Mouse (Mus musculus) hindbrain, embryonic 11.5 days (tissue): Measurements from ENCODE around the gene Srsf1. TPM values are rescaled to one million over a fixed set of nuclear protein-coding genes. Genes with fewer than 3 reads are reported as not detected.
"Not testable (repeated sequence)": the region's sequence is repeated elsewhere in the genome, so short reads cannot be mapped to it uniquely, and the experiment has no call there.

ENCODE experiments used
- ATAC-seq: fragments of 200-750 bp; cut with Nextera tagmentation; 2 replicates; pipeline ENCODE4 v1.8.0; 2017; ENCODE audit warnings: mild to moderate bottlenecking, moderate TSS enrichment, moderate library complexity; ENCODE audit not compliant: low FRiP score
- DNase-seq: peaks from one replicate; pipeline ENCODE4 v3.0.0-alpha.2; 2015; ENCODE audit warnings: low spot score
- H3K27ac ChIP-seq: fragments of 300-500 bp; sonication (generic); 2 replicates; pipeline ENCODE4 v1.5.1; 2014; ENCODE audit warnings: mild to moderate bottlenecking, low read depth, low read length
- H3K27me3 ChIP-seq: fragments of 300-500 bp; sonication (generic); 2 replicates; pipeline ENCODE4 v1.6.1; 2014; ENCODE audit warnings: mild to moderate bottlenecking, low read length, moderate library complexity, mixed read lengths; ENCODE audit not compliant: control insufficient read depth, insufficient read depth
- H3K36me3 ChIP-seq: fragments of 300-500 bp; sonication (generic); 2 replicates; pipeline ENCODE4 v1.6.1; 2014; ENCODE audit warnings: mild to moderate bottlenecking, low read length, moderate library complexity, mixed read lengths; ENCODE audit not compliant: control insufficient read depth, insufficient read depth
- H3K4me1 ChIP-seq: fragments of 300-500 bp; sonication (generic); replicated peaks from 2 replicates; pipeline ENCODE4 v1.6.1; 2014; ENCODE audit warnings: low read length, mixed read lengths; ENCODE audit not compliant: control insufficient read depth, insufficient read depth
- H3K4me2 ChIP-seq: fragments of 300-500 bp; sonication (generic); replicated peaks from 2 replicates; pipeline ENCODE4 v1.6.1; 2014; ENCODE audit warnings: mild to moderate bottlenecking, low read depth, low read length
- H3K4me3 ChIP-seq: fragments of 300-500 bp; sonication (generic); 2 replicates; pipeline ENCODE4 v1.5.1; 2014; ENCODE audit warnings: low read depth, low read length
- H3K9ac ChIP-seq: fragments of 300-500 bp; sonication (generic); 2 replicates; pipeline ENCODE4 v1.6.1; 2014; ENCODE audit warnings: low read depth, low read length
- H3K9me3 ChIP-seq: fragments of 300-500 bp; sonication (generic); 2 replicates; pipeline ENCODE4 v1.6.1; 2016; ENCODE audit warnings: low read length; ENCODE audit not compliant: control insufficient read depth
- whole genome bisulfite sequencing: fragments of 180-500 bp; shearing (Covaris S2); extraction: QIAGEN DNeasy Blood & Tissue Kit; methylation state at CpG from one replicate; pipeline ENCODE4 v1.1.7; 2014; 5-methylcytosine and 5-hydroxymethylcytosine counted together
- polyA plus RNA-seq: library from polyadenylated mRNA; unstranded; fragments of >200 nt; fragmentation: Nextera tagmentation; extraction: Ambion mirVana; gene quantifications from 2 replicates; pipeline ENCODE4 v1.2.1, GENCODE M21; 2014

The Srsf1 gene
- polyA plus RNA-seq, 1 experiment from 2014 or later, result 493 TPM

GRCm38 (mm10) chr11:88031753-88032152 lies 15.4 kb upstream of the Srsf1 start:
- WGBS, result 95% methylated on average over 5 of the region's 5 CpGs
- Histone ChIP-seq H3K9ac (no peak overlapping the region), H3K36me3 (no peaks in the 10 kb centered on the region), H3K27me3 (no peaks in the 10 kb centered on the region), H3K4me2 (no peak overlapping the region), H3K27ac (no peak overlapping the region), H3K4me1 (peaks cover 5% of the 10 kb centered on the region; the same call in 1 of the 2 replicates), H3K4me3 (no peak overlapping the region), H3K9me3 (no peaks in the 10 kb centered on the region)
- ATAC-seq (no peak), DNase-seq (no peak)

- H3K4me1 ChIP-seq, result no peaks in the 10 kb centered on the region
- ATAC-seq (no peak), DNase-seq (no peak)
- H3K4me2 ChIP-seq, result no peak overlapping the region
- H3K27me3 ChIP-seq, result no peaks in the 10 kb centered on the region
- H3K9me3 ChIP-seq, result no peaks in the 10 kb centered on the region
- no peak overlapping the region for H3K4me3 ChIP-seq
- WGBS, result 61% methylated on average over 7 of the region's 7 CpGs
- no peak overlapping the region for H3K27ac ChIP-seq
- H3K36me3 ChIP-seq, result no peaks in the 10 kb centered on the region
- no peak overlapping the region for H3K9ac ChIP-seq
These were observed 11.2 kb upstream of the Srsf1 start for GRCm38 (mm10) chr11:88035970-88036369.

DNA sequence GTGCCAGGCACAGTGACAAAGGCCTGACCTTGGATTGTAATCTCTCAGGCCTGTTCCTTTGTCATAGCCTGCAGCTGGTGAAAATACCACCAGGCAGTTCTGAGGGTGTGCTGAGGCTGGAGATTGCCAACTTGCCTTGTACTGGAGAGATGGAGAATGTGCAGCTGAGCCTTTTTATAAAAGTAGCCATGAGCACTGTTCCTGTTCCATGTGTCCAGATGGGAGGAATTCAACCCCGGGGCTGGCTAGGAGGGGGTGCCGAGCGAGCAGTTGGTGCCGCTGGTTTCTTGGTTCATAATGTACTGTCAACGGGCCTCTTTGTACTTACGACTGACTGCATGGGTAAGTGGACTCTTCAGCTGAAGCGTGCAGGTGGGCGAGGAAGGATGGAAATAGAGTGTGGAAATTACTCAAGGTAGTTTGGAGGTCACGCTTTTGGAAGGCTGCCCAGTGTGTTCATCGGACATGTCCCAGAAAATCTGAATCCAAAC lies 10.4 kb upstream of the Srsf1 start:
- DNase-seq (no peak), ATAC-seq (no peak)
- Histone ChIP-seq H3K36me3 (no peaks in the 10 kb centered on the region), H3K4me3 (no peak overlapping the region), H3K9me3 (no peaks in the 10 kb centered on the region), H3K9ac (no peak overlapping the region), H3K4me2 (no peak overlapping the region), H3K27ac (no peak overlapping the region), H3K4me1 (no peaks in the 10 kb centered on the region), H3K27me3 (no peaks in the 10 kb centered on the region)
- WGBS, result 92% methylated on average over 10 of the region's 10 CpGs

- Histone ChIP-seq H3K9me3 (no peaks in the 10 kb centered on the region), H3K4me2 (no peak overlapping the region), H3K27ac (no peak overlapping the region), H3K36me3 (no peaks in the 10 kb centered on the region), H3K27me3 (no peaks in the 10 kb centered on the region), H3K9ac (no peak overlapping the region), H3K4me1 (no peaks in the 10 kb centered on the region), H3K4me3 (no peak overlapping the region)
- DNase-seq, result no peak
- no peak for ATAC-seq
- 81% methylated on average over 3 of the region's 3 CpGs for WGBS
These were observed 9.8 kb upstream of the Srsf1 start for GRCm38 (mm10) chr11:88037386-88037785.

DNA sequence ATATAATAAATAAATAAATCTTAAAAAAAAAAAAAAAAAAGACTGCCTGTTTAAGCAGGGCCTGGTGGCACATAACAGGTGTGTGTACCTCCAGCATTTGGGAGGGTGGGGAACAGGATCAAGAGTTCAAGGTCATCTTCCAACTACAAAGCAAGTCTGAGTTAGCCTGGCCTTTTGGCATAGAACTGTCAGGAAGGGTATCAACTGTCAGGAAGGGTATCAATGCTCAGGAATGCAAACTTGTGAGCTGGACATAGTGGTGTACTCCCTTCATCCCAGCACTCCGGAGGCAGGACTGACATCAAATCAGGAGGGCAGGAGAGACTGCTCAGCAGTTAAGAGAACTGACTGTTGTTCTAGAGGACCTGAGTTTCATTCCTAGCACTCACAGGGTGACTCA lies 8.1 kb upstream of the Srsf1 start:
- DNase-seq (no peak), ATAC-seq (no peak)
- no peaks in the 10 kb centered on the region for H3K9me3 ChIP-seq
- 96% methylated on average over 1 of the region's 1 CpGs for WGBS
- H3K4me3 ChIP-seq, result no peak overlapping the region
- no peaks in the 10 kb centered on the region for H3K36me3 ChIP-seq
- no peak overlapping the region for H3K4me2 ChIP-seq
- no peaks in the 10 kb centered on the region for H3K27me3 ChIP-seq
- H3K9ac ChIP-seq, result no peak overlapping the region
- no peak overlapping the region for H3K27ac ChIP-seq
- H3K4me1 ChIP-seq, result no peaks in the 10 kb centered on the region

- H3K4me2 ChIP-seq, result no peak overlapping the region
- H3K27ac ChIP-seq, result no peak overlapping the region
- H3K36me3 ChIP-seq, result peaks cover under 1% of the 10 kb centered on the region; the same call in 1 of the 2 replicates
- no peak overlapping the region for H3K9ac ChIP-seq
- ATAC-seq, result no peak
- DNase-seq, result no peak
- H3K9me3 ChIP-seq, result no peaks in the 10 kb centered on the region
- no peak overlapping the region for H3K4me3 ChIP-seq
- no peaks in the 10 kb centered on the region for H3K27me3 ChIP-seq
- H3K4me1 ChIP-seq, result no peaks in the 10 kb centered on the region
These were observed 2.9 kb upstream of the Srsf1 start for GRCm38 (mm10) chr11:88044314-88044713.

DNA sequence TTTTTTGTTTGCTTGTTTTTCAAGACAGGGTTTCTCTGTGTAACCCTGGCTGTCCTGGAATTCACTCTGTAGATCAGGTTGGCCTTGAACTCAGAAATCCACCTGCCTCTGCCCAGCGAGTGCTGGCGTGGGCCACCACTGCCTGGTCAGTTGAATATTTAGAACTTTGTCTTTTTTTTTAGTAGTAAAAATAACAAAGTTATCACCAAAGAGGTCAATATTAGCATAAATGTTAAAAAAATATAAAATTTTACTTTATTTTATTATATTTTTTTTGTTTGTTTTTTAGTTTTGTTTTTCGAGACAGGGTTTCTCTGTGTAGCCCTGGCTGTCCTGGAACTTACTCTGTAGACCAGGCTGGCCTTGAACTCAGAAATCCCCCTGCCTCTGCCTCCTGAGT lies 2.0 kb upstream of the Srsf1 start:
- 93% methylated on average over 3 of the region's 3 CpGs for WGBS
- not testable (repeated sequence) for DNase-seq, H3K4me3 ChIP-seq

GRCm38 (mm10) chr11:88045878-88046277 lies 1.3 kb upstream of the Srsf1 start:
- H3K27ac ChIP-seq, result no peak overlapping the region
- DNase-seq, result no peak
- H3K9ac ChIP-seq, result no peak overlapping the region
- ATAC-seq, result no peak
- H3K4me3 ChIP-seq, result no peak overlapping the region
- H3K9me3 ChIP-seq, result no peaks in the 10 kb centered on the region
- H3K4me2 ChIP-seq, result peak overlapping the region; percentile 41; the same call in 1 of the 2 replicates
- no peaks in the 10 kb centered on the region for H3K4me1 ChIP-seq
- no peaks in the 10 kb centered on the region for H3K27me3 ChIP-seq
- peaks cover 3% of the 10 kb centered on the region; the same call in 1 of the 2 replicates for H3K36me3 ChIP-seq
- WGBS, result 87% methylated on average over 4 of the region's 4 CpGs

More for the DNA sequence above, 2.0 kb upstream of the Srsf1 start:
- not testable (repeated sequence) for H3K27me3 ChIP-seq, H3K9me3 ChIP-seq, H3K27ac ChIP-seq, H3K4me2 ChIP-seq, ATAC-seq, H3K9ac ChIP-seq, H3K4me1 ChIP-seq, H3K36me3 ChIP-seq

- peak overlapping the region; percentile 99 for H3K9ac ChIP-seq
- ATAC-seq (no peak), DNase-seq (peak; percentile 31)
- no peaks in the 10 kb centered on the region for H3K27me3 ChIP-seq
- H3K4me3 ChIP-seq, result peak overlapping the region; percentile 92
- H3K9me3 ChIP-seq, result no peaks in the 10 kb centered on the region
- peaks cover 3% of the 10 kb centered on the region; the same call in 1 of the 2 replicates for H3K36me3 ChIP-seq
- H3K4me1 ChIP-seq, result no peaks in the 10 kb centered on the region
- no peak overlapping the region for H3K27ac ChIP-seq
- WGBS, result 68% methylated on average over 17 of the region's 17 CpGs
- H3K4me2 ChIP-seq, result peak overlapping the region; percentile 41
These were observed 743 bp upstream of the Srsf1 start for GRCm38 (mm10) chr11:88046323-88046937.
